Mouse (Mus musculus): ENCODE results near the gene Ahnak.

GRCm38 (mm10) chr19:9095111-9095510, 106.0 kb downstream of the Ahnak start:
- TF ChIP-seq POLR2A (IDR thresholded peaks at IDR 0.05; ENCODE audit: low read depth, low read length) (no peak), CTCF (IDR thresholded peaks at IDR 0.05; ENCODE audit: extremely low read depth, insufficient read length, insufficient replicate concordance, low read depth, low read length) (no peak)
